Mouse (Mus musculus): ENCODE measurements at regions not wholly inside any gene's neighbourhood (a gene's known extent, or its start where the extent isn't known, plus 50 kb on each side); places are given as distances from the start of the nearest gene placed in this dataset.

DNA sequence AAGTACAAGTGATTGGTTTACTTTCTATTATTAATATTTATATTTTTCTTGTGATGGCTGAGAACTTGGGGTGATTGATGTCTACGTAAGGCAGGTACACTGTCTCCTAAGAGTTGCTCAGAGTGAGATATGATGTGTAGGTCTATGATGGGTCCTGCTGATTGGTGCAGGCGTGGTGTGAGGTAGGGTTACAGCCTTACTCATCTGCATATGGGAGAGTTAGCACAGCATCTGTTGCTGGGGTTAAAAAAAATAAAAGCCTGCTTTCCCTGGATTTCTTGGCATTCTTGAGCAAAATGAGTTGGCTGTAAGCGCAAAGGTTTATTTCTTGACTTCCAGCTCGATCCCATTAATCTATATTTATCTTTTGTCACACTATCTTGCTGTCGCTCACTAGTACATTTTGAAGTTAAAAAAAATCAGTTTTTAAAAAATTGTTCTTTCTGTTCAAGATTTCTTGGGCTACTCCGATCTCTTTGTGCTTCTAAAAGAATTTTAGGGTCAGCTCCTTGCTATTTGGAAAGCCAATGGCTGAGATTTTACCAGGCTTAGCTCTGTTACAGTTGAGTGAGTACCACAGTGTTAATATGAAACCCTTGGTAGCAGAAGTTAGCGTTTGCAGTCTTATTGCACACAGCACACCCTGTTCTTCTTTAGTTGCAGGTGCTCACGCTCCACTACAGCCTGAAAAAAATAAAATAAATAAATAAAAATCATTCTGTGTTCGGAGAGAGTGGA is 482.0 kb downstream of the Plekhb2 start:
- WGBS: 52% methylated on average over 9 of the region's 9 CpGs
- Histone ChIP-seq H3K4me3 (ENCODE audit: low read length) (no peak overlapping the region), H3K9me3 (ENCODE audit: control insufficient read depth, low read length) (no peaks in the 10 kb centered on the region), H3K27ac (ENCODE audit: low read depth, low read length) (no peak overlapping the region), H3K4me1 (ENCODE audit: control insufficient read depth, insufficient read depth, low read length) (no peaks in the 10 kb centered on the region), H3K36me3 (ENCODE audit: control insufficient read depth, insufficient read depth, low read length) (no peaks in the 10 kb centered on the region), H3K9ac (ENCODE audit: low read depth, low read length) (no peak overlapping the region), H3K4me2 (replicated peaks; ENCODE audit: low read depth, low read length) (no peak overlapping the region), H3K27me3 (ENCODE audit: control insufficient read depth, insufficient read depth, low read length) (no peaks in the 10 kb centered on the region)
- ATAC-seq (ENCODE audit: low FRiP score, low TSS enrichment): peak; percentile 84

DNA sequence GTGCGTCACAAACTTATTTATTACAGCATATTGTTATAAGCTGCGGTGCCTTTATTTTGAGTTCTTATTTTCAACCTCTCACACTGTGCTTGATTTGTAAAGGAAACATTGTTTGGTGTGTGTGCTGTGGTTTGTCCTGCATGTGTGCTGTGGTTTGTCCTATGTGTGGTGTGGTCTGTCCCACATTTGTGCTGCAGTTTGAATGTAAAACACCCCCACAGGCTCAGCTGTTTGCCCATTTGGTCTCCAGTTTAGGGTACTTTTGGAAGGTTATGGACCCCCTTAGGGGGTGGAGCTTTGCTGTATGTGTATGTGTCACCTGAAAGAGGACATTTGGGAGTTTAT is 482.5 kb downstream of the Plekhb2 start:
- Histone ChIP-seq H3K9ac (ENCODE audit: low read depth, low read length) (no peak overlapping the region), H3K27ac (ENCODE audit: low read depth, low read length) (no peak overlapping the region), H3K9me3 (ENCODE audit: control insufficient read depth, low read length) (no peaks in the 10 kb centered on the region), H3K27me3 (ENCODE audit: control insufficient read depth, insufficient read depth, low read length) (no peaks in the 10 kb centered on the region), H3K4me3 (ENCODE audit: low read length) (no peak overlapping the region), H3K4me1 (ENCODE audit: control insufficient read depth, insufficient read depth, low read length) (no peaks in the 10 kb centered on the region), H3K36me3 (ENCODE audit: control insufficient read depth, insufficient read depth, low read length) (no peaks in the 10 kb centered on the region), H3K4me2 (replicated peaks; ENCODE audit: low read depth, low read length) (no peak overlapping the region)
- WGBS: 61% methylated on average over 2 of the region's 2 CpGs
- 0 out of 2 replicates have a peak, but pooled peaks have one; percentile 24 for ATAC-seq (ENCODE audit: low FRiP score, low TSS enrichment)

DNA sequence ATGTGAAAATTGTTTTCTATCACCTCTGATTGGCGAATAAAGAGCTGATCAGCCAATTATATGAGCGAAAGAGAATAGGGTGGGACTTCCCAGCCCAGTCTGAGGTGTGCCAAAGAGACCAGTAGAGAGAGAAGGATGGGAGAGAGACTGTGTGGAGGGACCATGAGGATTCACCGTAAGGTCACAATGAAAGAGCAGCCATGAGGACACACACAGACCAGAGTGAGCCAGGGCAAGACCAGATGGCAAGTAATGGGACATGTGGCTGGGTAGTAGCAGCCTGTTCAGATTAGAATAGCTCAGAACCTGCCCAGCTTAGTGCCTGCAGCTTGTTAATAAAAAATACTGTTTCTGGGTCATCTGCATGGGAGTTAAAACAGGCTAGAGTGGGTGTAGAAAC is 487.9 kb downstream of the Plekhb2 start:
- WGBS: 94% methylated on average over 3 of the region's 3 CpGs
- H3K9ac ChIP-seq (ENCODE audit: low read depth, low read length): no peak overlapping the region
- H3K9me3 ChIP-seq (ENCODE audit: control insufficient read depth, low read length): no peaks in the 10 kb centered on the region
- H3K4me1 ChIP-seq (ENCODE audit: control insufficient read depth, insufficient read depth, low read length): peaks cover 6% of the 10 kb centered on the region; the same call in 1 of the 2 replicates
- no peak for ATAC-seq (ENCODE audit: low FRiP score, low TSS enrichment)
- no peak overlapping the region for H3K4me3 ChIP-seq (ENCODE audit: low read length)
- H3K27ac ChIP-seq (ENCODE audit: low read depth, low read length): no peak overlapping the region
- no peaks in the 10 kb centered on the region for H3K27me3 ChIP-seq (ENCODE audit: control insufficient read depth, insufficient read depth, low read length)
- H3K36me3 ChIP-seq (ENCODE audit: control insufficient read depth, insufficient read depth, low read length): no peaks in the 10 kb centered on the region
- no peak overlapping the region for H3K4me2 ChIP-seq (replicated peaks; ENCODE audit: low read depth, low read length)

GRCm38 (mm10) chr1:35338184-35338583 is 488.4 kb downstream of the Plekhb2 start:
- H3K4me3 ChIP-seq (ENCODE audit: low read length): no peak overlapping the region
- no peaks in the 10 kb centered on the region for H3K9me3 ChIP-seq (ENCODE audit: control insufficient read depth, low read length)
- no peaks in the 10 kb centered on the region for H3K36me3 ChIP-seq (ENCODE audit: control insufficient read depth, insufficient read depth, low read length)
- WGBS: 50% methylated on average over 3 of the region's 3 CpGs
- no peak for ATAC-seq (ENCODE audit: low FRiP score, low TSS enrichment)
- H3K27ac ChIP-seq (ENCODE audit: low read depth, low read length): no peak overlapping the region
- H3K9ac ChIP-seq (ENCODE audit: low read depth, low read length): no peak overlapping the region
- no peaks in the 10 kb centered on the region for H3K27me3 ChIP-seq (ENCODE audit: control insufficient read depth, insufficient read depth, low read length)
- peaks cover 6% of the 10 kb centered on the region; the same call in 1 of the 2 replicates for H3K4me1 ChIP-seq (ENCODE audit: control insufficient read depth, insufficient read depth, low read length)
- H3K4me2 ChIP-seq (replicated peaks; ENCODE audit: low read depth, low read length): no peak overlapping the region

- Histone ChIP-seq H3K36me3 (ENCODE audit: control insufficient read depth, insufficient read depth, low read length) (no peaks in the 10 kb centered on the region), H3K9ac (ENCODE audit: low read depth, low read length) (no peak overlapping the region), H3K9me3 (ENCODE audit: control insufficient read depth, low read length) (no peaks in the 10 kb centered on the region), H3K27me3 (ENCODE audit: control insufficient read depth, insufficient read depth, low read length) (no peaks in the 10 kb centered on the region), H3K4me2 (replicated peaks; ENCODE audit: low read depth, low read length) (no peak overlapping the region), H3K4me1 (ENCODE audit: control insufficient read depth, insufficient read depth, low read length) (no peaks in the 10 kb centered on the region), H3K27ac (ENCODE audit: low read depth, low read length) (no peak overlapping the region), H3K4me3 (ENCODE audit: low read length) (no peak overlapping the region)
- WGBS: 82% methylated on average over 1 of the region's 1 CpGs
- ATAC-seq (ENCODE audit: low FRiP score, low TSS enrichment): no peak
Measured at GRCm38 (mm10) chr1:35344539-35344938, 494.8 kb downstream of the Plekhb2 start.

- H3K4me2 ChIP-seq (replicated peaks; ENCODE audit: low read depth, low read length): no peak overlapping the region
- H3K4me3 ChIP-seq (ENCODE audit: low read length): no peak overlapping the region
- H3K9me3 ChIP-seq (ENCODE audit: control insufficient read depth, low read length): no peaks in the 10 kb centered on the region
- no peaks in the 10 kb centered on the region for H3K27me3 ChIP-seq (ENCODE audit: control insufficient read depth, insufficient read depth, low read length)
- WGBS: 64% methylated on average over 4 of the region's 4 CpGs
- no peak overlapping the region for H3K27ac ChIP-seq (ENCODE audit: low read depth, low read length)
- H3K4me1 ChIP-seq (ENCODE audit: control insufficient read depth, insufficient read depth, low read length): no peaks in the 10 kb centered on the region
- H3K36me3 ChIP-seq (ENCODE audit: control insufficient read depth, insufficient read depth, low read length): no peaks in the 10 kb centered on the region
- 0 out of 2 replicates have a peak, but pooled peaks have one; percentile 28 for ATAC-seq (ENCODE audit: low FRiP score, low TSS enrichment)
- H3K9ac ChIP-seq (ENCODE audit: low read depth, low read length): no peak overlapping the region
Measured at GRCm38 (mm10) chr1:35348294-35348693, 498.5 kb downstream of the Plekhb2 start.

DNA sequence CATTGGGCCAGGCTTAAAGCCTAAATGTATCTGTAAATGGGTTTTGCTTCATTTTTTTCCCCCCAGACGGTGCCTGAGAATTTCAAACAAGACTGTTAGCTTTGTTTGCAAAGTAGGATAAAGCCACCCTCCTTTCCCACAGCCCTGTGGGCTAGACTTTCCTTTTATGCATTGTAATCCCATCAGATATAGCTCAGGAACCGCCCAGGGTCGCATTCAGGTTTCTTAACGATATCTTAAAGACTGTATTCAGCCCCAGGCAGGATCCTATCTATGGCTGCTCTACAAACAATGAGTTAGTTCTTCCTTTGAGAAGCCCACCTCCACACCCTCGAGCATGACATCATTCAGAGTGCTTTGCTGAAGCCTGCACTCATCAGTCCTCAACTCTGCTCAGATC is 509.2 kb downstream of the Plekhb2 start:
- Histone ChIP-seq H3K9ac (ENCODE audit: low read depth, low read length) (no peak overlapping the region), H3K4me3 (ENCODE audit: low read length) (no peak overlapping the region), H3K4me2 (replicated peaks; ENCODE audit: low read depth, low read length) (no peak overlapping the region), H3K4me1 (ENCODE audit: control insufficient read depth, insufficient read depth, low read length) (no peaks in the 10 kb centered on the region), H3K27ac (ENCODE audit: low read depth, low read length) (no peak overlapping the region), H3K36me3 (ENCODE audit: control insufficient read depth, insufficient read depth, low read length) (no peaks in the 10 kb centered on the region), H3K27me3 (ENCODE audit: control insufficient read depth, insufficient read depth, low read length) (no peaks in the 10 kb centered on the region), H3K9me3 (ENCODE audit: control insufficient read depth, low read length) (no peaks in the 10 kb centered on the region)
- ATAC-seq (ENCODE audit: low FRiP score, low TSS enrichment): no peak
- 68% methylated on average over 5 of the region's 5 CpGs for WGBS

- no peak overlapping the region for H3K4me3 ChIP-seq (ENCODE audit: low read length)
- H3K4me1 ChIP-seq (ENCODE audit: control insufficient read depth, insufficient read depth, low read length): no peaks in the 10 kb centered on the region
- H3K36me3 ChIP-seq (ENCODE audit: control insufficient read depth, insufficient read depth, low read length): no peaks in the 10 kb centered on the region
- H3K27ac ChIP-seq (ENCODE audit: low read depth, low read length): no peak overlapping the region
- H3K9me3 ChIP-seq (ENCODE audit: control insufficient read depth, low read length): no peaks in the 10 kb centered on the region
- H3K4me2 ChIP-seq (replicated peaks; ENCODE audit: low read depth, low read length): no peak overlapping the region
- 77% methylated on average over 3 of the region's 3 CpGs for WGBS
- H3K27me3 ChIP-seq (ENCODE audit: control insufficient read depth, insufficient read depth, low read length): no peaks in the 10 kb centered on the region
- no peak for ATAC-seq (ENCODE audit: low FRiP score, low TSS enrichment)
- no peak overlapping the region for H3K9ac ChIP-seq (ENCODE audit: low read depth, low read length)
Measured at GRCm38 (mm10) chr1:35361465-35361864, 511.7 kb downstream of the Plekhb2 start.

GRCm38 (mm10) chr1:35362836-35363235 is 513.1 kb downstream of the Plekhb2 start:
- 54% methylated on average over 3 of the region's 3 CpGs for WGBS
- H3K27ac ChIP-seq (ENCODE audit: low read depth, low read length): no peak overlapping the region
- H3K4me3 ChIP-seq (ENCODE audit: low read length): no peak overlapping the region
- H3K9me3 ChIP-seq (ENCODE audit: control insufficient read depth, low read length): no peaks in the 10 kb centered on the region
- no peaks in the 10 kb centered on the region for H3K27me3 ChIP-seq (ENCODE audit: control insufficient read depth, insufficient read depth, low read length)
- no peaks in the 10 kb centered on the region for H3K4me1 ChIP-seq (ENCODE audit: control insufficient read depth, insufficient read depth, low read length)
- H3K9ac ChIP-seq (ENCODE audit: low read depth, low read length): no peak overlapping the region
- no peak overlapping the region for H3K4me2 ChIP-seq (replicated peaks; ENCODE audit: low read depth, low read length)
- no peak for ATAC-seq (ENCODE audit: low FRiP score, low TSS enrichment)
- H3K36me3 ChIP-seq (ENCODE audit: control insufficient read depth, insufficient read depth, low read length): no peaks in the 10 kb centered on the region

All from kidney, embryonic 14.5 days (tissue).